In the genomic region with DNA sequence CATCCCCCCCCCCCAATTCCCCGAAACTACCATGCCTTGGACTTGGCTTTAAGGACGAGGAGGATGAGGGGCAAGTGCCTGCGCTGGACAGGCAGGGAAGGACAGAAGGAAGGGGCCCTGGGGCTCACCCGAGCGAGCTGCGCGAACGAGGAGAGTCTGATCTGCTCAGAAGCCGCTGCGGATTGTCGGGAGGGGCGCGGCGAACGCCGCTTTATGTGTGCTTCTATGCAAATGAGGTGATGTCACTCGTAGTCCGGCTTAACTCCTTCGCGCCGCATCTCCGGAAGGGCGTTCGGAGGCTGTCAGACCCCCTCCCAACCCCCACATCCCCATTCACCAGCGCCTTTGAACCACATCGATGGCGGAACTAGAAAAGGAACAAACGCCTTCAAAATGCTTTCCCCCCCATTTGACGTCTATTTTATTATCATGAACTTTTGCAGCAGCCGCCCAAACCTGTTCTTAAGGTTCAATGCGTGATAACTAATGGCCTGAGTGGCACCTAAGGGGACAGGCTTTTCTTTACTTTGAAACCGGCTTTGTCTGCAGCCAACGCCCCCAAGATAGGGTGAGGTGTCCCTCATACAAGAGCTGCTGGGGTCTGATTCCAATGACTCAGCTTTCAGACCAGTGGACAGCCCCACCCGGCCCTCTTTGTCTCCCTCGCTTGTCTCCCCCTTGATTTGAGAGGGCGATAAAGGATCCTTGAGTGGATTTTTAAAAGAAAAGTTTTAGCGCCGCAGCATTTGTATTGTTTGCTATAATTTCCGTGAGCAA, we compare ENCODE assay signal across 9 mouse cellular contexts. TPM values are rescaled to one million over a fixed set of nuclear protein-coding genes. Genes with fewer than 3 reads are reported as not detected.
DNase-seq lines count a peak whose midpoint lies in the region; ATAC-seq and TF ChIP-seq lines count a peak whose summit lies in the region.
"Had no signal": no experiment of that assay in that cellular context is flagged by ENCODE, and none has a peak within 500 bp of the region (broad histone marks: within the 10 kb centered on the region; RNA-seq: fewer than 3 reads in every experiment).

Tmsb4x (minus strand) TSS at position 338 of the 777 bp plus-strand sequence.

- no peaks in the 10 kb centered on the region for H3K9me3 ChIP-seq in kidney, embryonic 14.5 days (ENCODE audit: control insufficient read depth, low read length)
- H3K9me3 ChIP-seq: G1E had no signal

- no peak for TF ChIP-seq CTCF in embryonic fibroblast, embryonic 13.5 days (IDR thresholded peaks at IDR 0.05; ENCODE audit: borderline replicate concordance, insufficient read depth, low read length)

- peak within 1 kb of the TSS; percentile 68 for H3K9ac ChIP-seq in kidney, embryonic 14.5 days (ENCODE audit: low read depth, low read length)

- peak within 1 kb of the TSS; percentile 45 for H3K4me2 ChIP-seq in kidney, embryonic 14.5 days (replicated peaks; ENCODE audit: low read depth, low read length)

- H3K27ac ChIP-seq in embryonic fibroblast, embryonic 13.5 days (ENCODE audit: insufficient read depth, low read length) = peak within 1 kb of the TSS; percentile 97
- peak within 1 kb of the TSS; percentile 65 for H3K27ac ChIP-seq in kidney, embryonic 14.5 days (ENCODE audit: low read depth, low read length)

- TF ChIP-seq POLR2A in embryonic fibroblast, embryonic 13.5 days (IDR thresholded peaks at IDR 0.05; ENCODE audit: low read depth, low read length) = peak; percentile 99

- 0 out of 2 replicates have a peak, but pooled peaks cover 3% of the 10 kb centered on the region for H3K27me3 ChIP-seq in kidney, embryonic 14.5 days (ENCODE audit: control insufficient read depth, insufficient read depth, low read length)

- peak within 1 kb of the TSS; percentile 97 for H3K4me3 ChIP-seq in embryonic fibroblast, embryonic 13.5 days (ENCODE audit: insufficient read depth, low read length)
- peak within 1 kb of the TSS; percentile 54 for H3K4me3 ChIP-seq in kidney, embryonic 14.5 days (ENCODE audit: low read length)

- no peaks in the 10 kb centered on the region for H3K36me3 ChIP-seq in kidney, embryonic 14.5 days (ENCODE audit: control insufficient read depth, insufficient read depth, low read length)
- H3K36me3 ChIP-seq: G1E had no signal

- WGBS in kidney, embryonic 14.5 days = 25% methylated on average over 38 of the region's 39 CpGs

- peak; percentile 15 for DNase-seq in 3134 (ENCODE audit: extremely low read depth, insufficient read length, low spot score)
- DNase-seq in adrenal gland, postnatal 4 days (ENCODE audit: low spot score in 2 of 2) = peak; percentile 63 to 64
- peak; percentile 87 to 93 for DNase-seq in heart, adult 9 months (ENCODE audit: low spot score in 2 of 2)
- DNase-seq in liver = peak; percentile 77
- peak; percentile 56 to 85 for DNase-seq in monocyte, adult 2 months (ENCODE audit: low read depth in 1 of 2, low spot score in 2 of 2)
- peak; percentile 65 to 80 for DNase-seq in spleen, postnatal 14 days (ENCODE audit: low spot score in 2 of 2)

- H3K4me1 ChIP-seq in embryonic fibroblast, embryonic 13.5 days (ENCODE audit: control insufficient read depth, insufficient read depth, low read length) = no peaks in the 10 kb centered on the region
- no peaks in the 10 kb centered on the region for H3K4me1 ChIP-seq in kidney, embryonic 14.5 days (ENCODE audit: control insufficient read depth, insufficient read depth, low read length)

- ATAC-seq in kidney, embryonic 14.5 days (ENCODE audit: low FRiP score, low TSS enrichment) = peak; percentile 89

RNA-seq across cellular contexts. Expression of gene Tmsb4x, which starts in this region (rescaled TPM):
- 100 to 1,000 TPM; 645 to 701 TPM for total RNA-seq in adrenal gland, postnatal 4 days (2021)
- polyA plus RNA-seq in embryonic fibroblast, embryonic 13.5 days (2011; ENCODE audit: insufficient read length, low read depth, missing spikeins) = 2,205 and 2,784 TPM in 2 replicates
- polyA plus RNA-seq in kidney, embryonic 14.5 days (2014; fragmentation: Nextera tagmentation; extraction: Ambion mirVana) = 2,072 and 3,120 TPM in 2 replicates
- polyA plus RNA-seq: G1E had no signal

Comparison
In these comparisons a context has a peak if more than half of its experiments do, and no peak if none do; other contexts are left out.
1. Peak in every context shown above with its lines: DNase-seq, ATAC-seq, H3K4me3 ChIP-seq and H3K27ac ChIP-seq.
2. DNase-seq: peak in every context shown above with its lines; median percentile 90 in heart, adult 9 months; 77 in liver; 72 in spleen, postnatal 14 days; 70 in monocyte, adult 2 months; 64 in adrenal gland, postnatal 4 days; 15 in 3134.